ENCODE assay signal across 11 mouse cellular contexts in genomic region chr6:136874599-136874998, GRCm38 (mm10). TPM values are rescaled to one million over a fixed set of nuclear protein-coding genes. Genes with fewer than 3 reads are reported as not detected.
DNase-seq lines count a peak whose midpoint lies in the region; ATAC-seq lines count a peak whose summit lies in the region.
"Had no signal": no experiment of that assay in that cellular context is flagged by ENCODE, and none has a peak within 500 bp of the region (broad histone marks: within the 10 kb centered on the region; RNA-seq: fewer than 3 reads in every experiment).

No protein-coding gene starts in this region.

- DNase-seq in heart, postnatal 25 days (ENCODE audit: low spot score) = no peak
- peak; percentile 53 for DNase-seq in brain, adult 2 months (ENCODE audit: low read depth, low spot score)
- no peak for DNase-seq in Muller cell, postnatal 12 days (ENCODE audit: inconsistent ontology term)
- DNase-seq in T-cell, adult 2 months (ENCODE audit: low spot score) = no peak
- no peak for DNase-seq in c-Kit-positive CD71-positive TER-119-positive erythroid progenitor cells, embryonic 14.5 days (ENCODE audit: low spot score)
- DNase-seq: cerebellum, adult 9-11 months had no signal

- H3K27me3 ChIP-seq in heart, embryonic 11.5 days (ENCODE audit: control insufficient read depth, insufficient read depth, low read length) = no peaks in the 10 kb centered on the region
- H3K27me3 ChIP-seq in heart, embryonic 14.5 days (ENCODE audit: control insufficient read depth, insufficient read depth, low read length) = no peaks in the 10 kb centered on the region
- no peaks in the 10 kb centered on the region for H3K27me3 ChIP-seq in lung, embryonic 16.5 days (ENCODE audit: control insufficient read depth, insufficient read depth, low read depth, low read length)

- no peak overlapping the region for H3K27ac ChIP-seq in heart, embryonic 11.5 days (ENCODE audit: low read depth, low read length)
- peak overlapping the region; percentile 66 to 68 for H3K27ac ChIP-seq in heart, embryonic 14.5 days (replicated peaks in 1 of 2; ENCODE audit: control insufficient read depth in 1 of 2, insufficient read depth in 1 of 2, low read depth in 2 of 2, low read length in 2 of 2)
- H3K27ac ChIP-seq in lung, embryonic 16.5 days (ENCODE audit: low read length) = peak overlapping the region; percentile 85

- intact Hi-C loops in heart, postnatal 25 days (cut with DNase I) = no loop called here

- peaks cover 9% of the 10 kb centered on the region for H3K4me1 ChIP-seq in heart, embryonic 11.5 days (ENCODE audit: control insufficient read depth, insufficient read depth, low read length)
- H3K4me1 ChIP-seq in heart, embryonic 14.5 days (ENCODE audit: control insufficient read depth in 2 of 2, insufficient read depth in 2 of 2, low read length in 2 of 2) = peaks cover 9 to 17% of the 10 kb centered on the region in 2 experiments
- peaks cover 7% of the 10 kb centered on the region; the same call in 1 of the 2 replicates for H3K4me1 ChIP-seq in lung, embryonic 16.5 days (replicated peaks; ENCODE audit: control insufficient read depth, insufficient read depth, low read length)

- no peaks in the 10 kb centered on the region for H3K36me3 ChIP-seq in heart, embryonic 11.5 days (ENCODE audit: control insufficient read depth, insufficient read depth, low read length)
- H3K36me3 ChIP-seq in heart, embryonic 14.5 days (ENCODE audit: control insufficient read depth, insufficient read depth, low read length) = peaks cover 7% of the 10 kb centered on the region; the same call in 1 of the 2 replicates
- H3K36me3 ChIP-seq in lung, embryonic 16.5 days (ENCODE audit: control insufficient read depth, insufficient read depth, low read length) = no peaks in the 10 kb centered on the region; the same call in 1 of the 2 replicates
- H3K36me3 ChIP-seq: G1E had no signal

- 43% methylated on average over 8 of the region's 8 CpGs for WGBS in heart, embryonic 11.5 days (ENCODE audit: insufficient replicate concordance)
- 15% methylated on average over 8 of the region's 8 CpGs for whole genome bisulfite sequencing in heart, embryonic 14.5 days
- 16% methylated on average over 8 of the region's 8 CpGs for WGBS in lung, embryonic 16.5 days

- H3K9me3 ChIP-seq in heart, embryonic 11.5 days (replicated peaks; ENCODE audit: control insufficient read depth, low read length) = no peaks in the 10 kb centered on the region
- no peaks in the 10 kb centered on the region for H3K9me3 ChIP-seq in heart, embryonic 14.5 days (ENCODE audit: control insufficient read depth, low read length)
- H3K9me3 ChIP-seq in lung, embryonic 16.5 days (ENCODE audit: control insufficient read depth, low read length) = no peaks in the 10 kb centered on the region
- H3K9me3 ChIP-seq: G1E had no signal

- peak overlapping the region; percentile 20 for H3K4me2 ChIP-seq in heart, embryonic 11.5 days
- peak overlapping the region; percentile 58 for H3K4me2 ChIP-seq in heart, embryonic 14.5 days (ENCODE audit: low read length)
- H3K4me2 ChIP-seq in lung, embryonic 16.5 days (ENCODE audit: low read depth, low read length) = peak overlapping the region; percentile 55

- no peak for ATAC-seq in heart, embryonic 11.5 days (replicated peaks; ENCODE audit: insufficient number of reproducible peaks, low FRiP score, low TSS enrichment)
- ATAC-seq in heart, embryonic 14.5 days (ENCODE audit: insufficient number of reproducible peaks, insufficient read depth, low FRiP score, low read depth) = no peak
- ATAC-seq in lung, embryonic 16.5 days (ENCODE audit: low read depth) = peak; percentile 80

- no peak overlapping the region for H3K4me3 ChIP-seq in heart, embryonic 11.5 days (ENCODE audit: low read depth, low read length)
- H3K4me3 ChIP-seq in heart, embryonic 14.5 days (ENCODE audit: control insufficient read depth in 1 of 2, insufficient read depth in 1 of 2, low read depth in 1 of 2, low read length in 2 of 2) = peak overlapping the region; percentile 37 to 51
- H3K4me3 ChIP-seq in lung, embryonic 16.5 days (ENCODE audit: low read length) = peak overlapping the region; percentile 45

- no peak overlapping the region for H3K9ac ChIP-seq in heart, embryonic 11.5 days (ENCODE audit: low read depth, low read length)
- peak overlapping the region; percentile 67 for H3K9ac ChIP-seq in heart, embryonic 14.5 days (ENCODE audit: low read length)
- peak overlapping the region; percentile 44 for H3K9ac ChIP-seq in lung, embryonic 16.5 days (ENCODE audit: low read length)

RNA-seq across cellular contexts. Expression of gene Mgp, which starts 1.0 kb away (rescaled TPM):
- 73.6 and 75.1 TPM in 2 replicates for polyA plus RNA-seq in heart, embryonic 11.5 days (2014; fragmentation: Nextera tagmentation; extraction: Ambion mirVana)
- total RNA-seq in heart, postnatal 25 days (2021) = 100 to 1,000 TPM; 365 to 487 TPM
- 457 and 563 TPM in 2 replicates for polyA plus RNA-seq in heart, embryonic 14.5 days (2014; fragmentation: Nextera tagmentation; extraction: Ambion mirVana)
- polyA plus RNA-seq in lung, embryonic 16.5 days (2015; fragmentation: Nextera tagmentation; extraction: Ambion mirVana) = 1,118 and 1,160 TPM in 2 replicates
- polyA plus RNA-seq: G1E had no signal

RNA-seq across cellular contexts. Expression of gene Art4, which starts 17.1 kb away (rescaled TPM):
- polyA plus RNA-seq in heart, embryonic 11.5 days (2014; fragmentation: Nextera tagmentation; extraction: Ambion mirVana) = 13.2 and 15.1 TPM in 2 replicates
- total RNA-seq in heart, postnatal 25 days (2021) = 10 to 100 TPM; 16.8 to 17.8 TPM
- 9.5 and 11.2 TPM in 2 replicates for polyA plus RNA-seq in heart, embryonic 14.5 days (2014; fragmentation: Nextera tagmentation; extraction: Ambion mirVana)
- 7.1 and 7.8 TPM in 2 replicates for polyA plus RNA-seq in lung, embryonic 16.5 days (2015; fragmentation: Nextera tagmentation; extraction: Ambion mirVana)

RNA-seq across cellular contexts. Expression of gene Smco3, which starts 39.3 kb away (rescaled TPM):
- not detected in 2 replicates for polyA plus RNA-seq in heart, embryonic 11.5 days (2014; fragmentation: Nextera tagmentation; extraction: Ambion mirVana)
- not detected for total RNA-seq in heart, postnatal 25 days (2021)
- polyA plus RNA-seq in heart, embryonic 14.5 days (2014; fragmentation: Nextera tagmentation; extraction: Ambion mirVana) = not detected in 2 replicates
- polyA plus RNA-seq in lung, embryonic 16.5 days (2015; fragmentation: Nextera tagmentation; extraction: Ambion mirVana) = 3.3 and 3.5 TPM in 2 replicates
- polyA plus RNA-seq: G1E; hindbrain, embryonic 11.5 days had no signal

RNA-seq across cellular contexts. Expression of gene Wbp11, which starts 46.6 kb away (rescaled TPM):
- polyA plus RNA-seq in heart, embryonic 11.5 days (2014; fragmentation: Nextera tagmentation; extraction: Ambion mirVana) = 93.5 and 107 TPM in 2 replicates
- total RNA-seq in heart, postnatal 25 days (2021) = 10 to 100 TPM; 57.0 to 63.3 TPM
- polyA plus RNA-seq in heart, embryonic 14.5 days (2014; fragmentation: Nextera tagmentation; extraction: Ambion mirVana) = 67.7 and 69.5 TPM in 2 replicates
- polyA plus RNA-seq in lung, embryonic 16.5 days (2015; fragmentation: Nextera tagmentation; extraction: Ambion mirVana) = 91.1 and 107 TPM in 2 replicates

RNA-seq across cellular contexts. Expression of gene BC049715, which starts 47.2 kb away (rescaled TPM):
- polyA plus RNA-seq in heart, embryonic 11.5 days (2014; fragmentation: Nextera tagmentation; extraction: Ambion mirVana) = 1.6 and 2.1 TPM in 2 replicates
- total RNA-seq in heart, postnatal 25 days (2021) = 1 to 10 TPM in 1 of 2 experiments, under 1 TPM in 1; 0.62 to 2.0 TPM
- polyA plus RNA-seq in heart, embryonic 14.5 days (2014; fragmentation: Nextera tagmentation; extraction: Ambion mirVana) = 1.1 and 2.3 TPM in 2 replicates
- 0.87 and 1.7 TPM in 2 replicates for polyA plus RNA-seq in lung, embryonic 16.5 days (2015; fragmentation: Nextera tagmentation; extraction: Ambion mirVana)
